Mouse (Mus musculus) C2C12 (cell line): ENCODE measurements around the gene Adgrl2.

ENCODE experiments used
- CEBPB ChIP-seq: IDR thresholded peaks from one replicate; pipeline ENCODE4 v1.6.1; 2011; ENCODE audit warnings: low read depth, mild to moderate bottlenecking, control low read depth, moderate library complexity
- CTCF ChIP-seq: IDR thresholded peaks from one replicate; pipeline ENCODE4 v1.5.1; 2011; ENCODE audit not compliant: control insufficient read depth, insufficient read depth, insufficient read length
- FOSL1 ChIP-seq: IDR thresholded peaks from one replicate; pipeline ENCODE4 v1.8.0; 2011; ENCODE audit warnings: mild to moderate bottlenecking, low read length; ENCODE audit not compliant: poor library complexity, insufficient read depth, severe bottlenecking
- MAX ChIP-seq: IDR thresholded peaks from one replicate; pipeline ENCODE4 v1.6.1; 2011; ENCODE audit warnings: mild to moderate bottlenecking, control low read depth
- MYOD1 ChIP-seq: IDR thresholded peaks from one replicate; pipeline ENCODE4 v1.6.1; 2011; ENCODE audit warnings: low read depth; ENCODE audit not compliant: control insufficient read depth, insufficient read length
- MYOG ChIP-seq: IDR thresholded peaks from one replicate; pipeline ENCODE4 v1.6.1; 2011; ENCODE audit not compliant: control insufficient read depth, insufficient read length; ENCODE audit errors: extremely low read depth
- USF1 ChIP-seq: IDR thresholded peaks from one replicate; pipeline ENCODE4 v1.6.1; 2011; ENCODE audit warnings: low read depth, mild to moderate bottlenecking, control low read depth, moderate library complexity

DNA sequence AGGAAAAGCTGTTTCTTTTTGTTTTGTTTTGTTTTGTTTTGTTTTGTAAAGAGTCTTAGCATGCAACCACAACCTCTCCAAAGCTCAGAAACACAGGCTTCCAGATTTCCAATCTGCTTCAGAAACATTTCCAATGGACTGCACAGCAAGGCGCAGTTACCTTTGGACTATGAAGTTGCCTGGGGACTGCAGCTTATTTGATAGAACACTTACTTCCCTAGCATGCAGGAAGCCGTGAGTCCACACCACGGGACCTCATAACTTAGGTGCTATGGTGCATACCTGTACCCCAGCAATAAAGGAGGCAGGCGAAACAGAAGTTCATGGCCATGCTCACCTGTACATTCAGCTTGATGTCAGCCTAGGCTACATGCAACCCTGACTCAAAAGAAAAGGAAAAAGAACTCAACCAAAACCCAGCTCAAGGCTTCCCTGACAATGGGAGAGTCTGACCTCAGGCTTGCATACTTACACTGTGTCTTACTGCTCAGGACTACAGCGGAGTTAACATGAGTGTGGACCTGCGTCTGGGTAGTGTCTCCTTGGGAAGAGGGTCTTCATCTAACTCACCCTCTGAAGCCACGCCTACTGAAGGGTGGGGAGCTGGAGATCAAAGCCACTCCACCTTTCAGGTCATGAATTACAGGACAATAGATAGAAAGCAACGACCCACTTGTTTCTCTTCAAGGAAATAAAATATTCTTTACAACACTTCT lies 91.7 kb downstream of the Adgrl2 start:
- no peak for TF ChIP-seq CTCF
- TF ChIP-seq USF1: no peak
- TF ChIP-seq MYOG: no peak
- TF ChIP-seq MYOD1: no peak
- TF ChIP-seq MAX: no peak
- no peak for TF ChIP-seq CEBPB
- TF ChIP-seq FOSL1: no peak
